Mouse (Mus musculus) thymus, adult 2 months (tissue): ENCODE data around the gene Sds. TPM values are rescaled to one million over a fixed set of nuclear protein-coding genes. Genes with fewer than 3 reads are reported as not detected.
"Not testable (repeated sequence)": the region's sequence is repeated elsewhere in the genome, so short reads cannot be mapped to it uniquely, and the experiment has no call there.

Source experiments
- DNase-seq: peaks from one replicate; pipeline ENCODE4 v3.0.0; 2021
- H3K27ac ChIP-seq: fragments of 200-500 bp; 2 replicates; pipeline ENCODE4 v1.5.1; 2012; ENCODE audit warnings: low read length, control low read depth; ENCODE audit not compliant: control insufficient read depth, insufficient read depth
- H3K27me3 ChIP-seq: fragments of 200-500 bp; 2 replicates; pipeline ENCODE4 v1.6.1; 2012; ENCODE audit warnings: mild to moderate bottlenecking, low read length, moderate library complexity, mixed read lengths; ENCODE audit not compliant: control insufficient read depth, insufficient read depth
- H3K36me3 ChIP-seq: fragments of 200-500 bp; 2 replicates; pipeline ENCODE4 v1.6.1; 2012; ENCODE audit warnings: mild to moderate bottlenecking, low read length, moderate library complexity; ENCODE audit not compliant: control insufficient read depth, insufficient read depth
- H3K4me1 ChIP-seq: fragments of 200-500 bp; replicated peaks from 2 replicates; pipeline ENCODE4 v1.6.1; 2012; ENCODE audit warnings: low read length; ENCODE audit not compliant: control insufficient read depth, insufficient read depth
- H3K4me3 ChIP-seq: fragments of 200-500 bp; 2 replicates; pipeline ENCODE4 v1.5.1; 2012; ENCODE audit warnings: mild to moderate bottlenecking, low read length, control low read depth, moderate library complexity; ENCODE audit not compliant: control insufficient read depth, insufficient read depth
- CTCF ChIP-seq: fragments of 200-500 bp; IDR thresholded peaks from 2 replicates; pipeline ENCODE4 v1.5.1; 2012; ENCODE audit warnings: mild to moderate bottlenecking, control low read depth, low read length, moderate library complexity, borderline replicate concordance; ENCODE audit not compliant: control insufficient read depth, poor library complexity, insufficient read depth; ENCODE audit errors: extremely low read depth
- POLR2A ChIP-seq: fragments of 200-500 bp; IDR thresholded peaks from 2 replicates; pipeline ENCODE4 v1.6.1; 2012; ENCODE audit warnings: mild to moderate bottlenecking, low read length, control low read depth, moderate library complexity; ENCODE audit not compliant: control insufficient read depth, poor library complexity, insufficient read depth; ENCODE audit errors: extremely low read depth
- WGBS: fragments of 180-500 bp; shearing (Covaris S2); methylation state at CpG from one replicate; pipeline ENCODE4 v1.1.7; 2018; 5-methylcytosine and 5-hydroxymethylcytosine counted together
- polyA plus RNA-seq: library from polyadenylated mRNA; depleted of rRNA; stranded (reverse); fragments of >200 nt; gene quantifications from 2 replicates; pipeline ENCODE4 v1.2.3, GENCODE M21; 2012

Sds gene
- polyA plus RNA-seq, 1 experiment: 0.75 TPM

GRCm38 (mm10) chr5:120493873-120494395 lies 17.6 kb downstream of the Sds start:
- no peaks in the 10 kb centered on the region for H3K36me3 ChIP-seq
- no peak overlapping the region for H3K4me3 ChIP-seq
- peaks cover 3% of the 10 kb centered on the region; the same call in 1 of the 2 replicates for H3K4me1 ChIP-seq
- no peak overlapping the region for H3K27ac ChIP-seq
- 93% methylated on average over 9 of the region's 9 CpGs for WGBS
- DNase-seq: no peak
- no peaks in the 10 kb centered on the region for H3K27me3 ChIP-seq
- TF ChIP-seq POLR2A: no peak
- TF ChIP-seq CTCF: no peak

- TF ChIP-seq CTCF: no peak
- Histone ChIP-seq H3K27ac (no peak overlapping the region), H3K27me3 (no peaks in the 10 kb centered on the region), H3K4me1 (peaks cover 3% of the 10 kb centered on the region; the same call in 1 of the 2 replicates), H3K4me3 (no peak overlapping the region), H3K36me3 (no peaks in the 10 kb centered on the region)
- no peak for DNase-seq
- WGBS: 37% methylated on average over 10 of the region's 10 CpGs
Observed at GRCm38 (mm10) chr5:120495064-120495702, 18.9 kb downstream of the Sds start.

GRCm38 (mm10) chr5:120495703-120496226 lies 19.4 kb downstream of the Sds start:
- no peak for TF ChIP-seq CTCF
- no peak for TF ChIP-seq POLR2A
- H3K4me1 ChIP-seq: peaks cover 3% of the 10 kb centered on the region; the same call in 1 of the 2 replicates
- no peak for DNase-seq
- H3K27me3 ChIP-seq: no peaks in the 10 kb centered on the region
- H3K36me3 ChIP-seq: no peaks in the 10 kb centered on the region
- H3K27ac ChIP-seq: no peak overlapping the region
- 94% methylated on average over 13 of the region's 13 CpGs for WGBS
- H3K4me3 ChIP-seq: no peak overlapping the region

GRCm38 (mm10) chr5:120497071-120497470 lies 20.7 kb downstream of the Sds start:
- peaks cover 3% of the 10 kb centered on the region; the same call in 1 of the 2 replicates for H3K4me1 ChIP-seq
- no peak overlapping the region for H3K4me3 ChIP-seq
- WGBS: 97% methylated on average over 3 of the region's 3 CpGs
- no peaks in the 10 kb centered on the region for H3K36me3 ChIP-seq
- H3K27me3 ChIP-seq: no peaks in the 10 kb centered on the region
- DNase-seq: no peak
- TF ChIP-seq CTCF (no peak), POLR2A (no peak)
- H3K27ac ChIP-seq: no peak overlapping the region

- Histone ChIP-seq H3K36me3 (no peaks in the 10 kb centered on the region), H3K4me3 (no peak overlapping the region), H3K27me3 (no peaks in the 10 kb centered on the region), H3K4me1 (peaks cover 13% of the 10 kb centered on the region), H3K27ac (no peak overlapping the region)
- WGBS: 74% methylated on average over 4 of the region's 4 CpGs
- no peak for DNase-seq
- TF ChIP-seq POLR2A: no peak
- no peak for TF ChIP-seq CTCF
Observed at GRCm38 (mm10) chr5:120499202-120499601, 22.9 kb downstream of the Sds start.

GRCm38 (mm10) chr5:120500609-120501008 lies 24.3 kb downstream of the Sds start:
- H3K4me3 ChIP-seq, H3K36me3 ChIP-seq, H3K27ac ChIP-seq, DNase-seq, H3K27me3 ChIP-seq: not testable (repeated sequence)
- WGBS: 92% methylated on average over 9 of the region's 9 CpGs
- peaks cover 13% of the 10 kb centered on the region for H3K4me1 ChIP-seq
